ENCODE assay signal across 18 mouse cellular contexts in the genomic region with DNA sequence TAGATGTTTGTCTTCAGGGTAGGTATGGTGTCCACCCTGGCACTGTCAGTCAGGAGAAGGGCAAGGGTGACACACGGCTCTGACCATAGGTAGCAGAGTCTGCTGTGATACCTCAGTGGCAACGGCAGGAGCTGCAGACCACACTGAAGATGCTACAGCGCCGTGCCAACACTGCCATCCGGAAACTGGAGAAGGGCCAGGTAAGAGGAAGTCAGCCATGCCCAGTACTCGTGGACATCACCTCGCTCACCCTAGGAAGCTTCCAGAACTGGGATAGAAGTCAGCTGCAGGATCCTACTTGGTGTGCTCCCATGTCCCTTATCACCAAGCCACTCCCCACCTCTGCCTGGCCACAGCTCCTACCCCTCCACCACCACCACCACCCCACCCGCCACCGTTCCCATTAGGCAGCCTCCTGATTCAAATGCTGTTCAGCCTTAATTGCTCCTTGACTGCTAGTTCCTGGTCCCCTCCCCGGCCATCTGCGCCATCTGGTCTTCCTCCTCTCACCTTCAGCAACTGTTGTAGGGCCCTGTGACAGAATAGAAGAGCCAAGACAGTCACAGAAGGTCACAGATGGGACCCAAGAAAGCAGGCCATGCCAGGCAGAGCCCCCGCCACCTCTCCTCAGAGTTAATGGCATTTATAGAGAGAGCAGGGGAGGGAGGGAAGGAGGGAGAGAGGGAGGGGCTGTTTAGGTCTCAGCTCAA. TPM values are rescaled to one million over a fixed set of nuclear protein-coding genes. Genes with fewer than 3 reads are reported as not detected.
DNase-seq lines count a peak whose midpoint lies in the region; ATAC-seq and TF ChIP-seq lines count a peak whose summit lies in the region.
"Had no signal": no experiment of that assay in that cellular context is flagged by ENCODE, and none has a peak within 500 bp of the region (broad histone marks: within the 10 kb centered on the region; RNA-seq: fewer than 3 reads in every experiment).

No protein-coding gene starts in this region.

- H3K9me3 ChIP-seq in hindbrain, embryonic 12.5 days (replicated peaks), result no peaks in the 10 kb centered on the region
- H3K9me3 ChIP-seq in hindbrain, embryonic 11.5 days (ENCODE audit: control insufficient read depth, low read length), result no peaks in the 10 kb centered on the region
- H3K9me3 ChIP-seq in hindbrain, embryonic 15.5 days, result no peaks in the 10 kb centered on the region
- H3K9me3 ChIP-seq: forebrain, embryonic 15.5 days; limb, embryonic 13.5 days had no signal

- H3K27ac ChIP-seq in hindbrain, embryonic 12.5 days, result 0 out of 2 replicates have a peak overlapping the region, but pooled peaks have one; percentile 9
- no peak overlapping the region for H3K27ac ChIP-seq in hindbrain, embryonic 11.5 days (ENCODE audit: low read depth, low read length)
- peak overlapping the region; percentile 62 for H3K27ac ChIP-seq in hindbrain, embryonic 15.5 days (replicated peaks)
- H3K27ac ChIP-seq: forebrain, embryonic 15.5 days; limb, embryonic 13.5 days; liver, embryonic 14.5 days; stomach, postnatal 0 days had no signal

- no peak overlapping the region for H3K9ac ChIP-seq in hindbrain, embryonic 12.5 days
- no peak overlapping the region for H3K9ac ChIP-seq in hindbrain, embryonic 11.5 days (ENCODE audit: low read depth, low read length)
- no peak overlapping the region for H3K9ac ChIP-seq in hindbrain, embryonic 15.5 days
- H3K9ac ChIP-seq: forebrain, embryonic 15.5 days; limb, embryonic 13.5 days; liver, embryonic 14.5 days had no signal

- TF ChIP-seq CTCF in brain, embryonic 14.5 days (IDR thresholded peaks at IDR 0.05; ENCODE audit: borderline replicate concordance, extremely low read depth, insufficient read depth, insufficient read length), result no peak

- peaks cover 19% of the 10 kb centered on the region for H3K4me1 ChIP-seq in hindbrain, embryonic 12.5 days
- no peaks in the 10 kb centered on the region for H3K4me1 ChIP-seq in hindbrain, embryonic 11.5 days (replicated peaks; ENCODE audit: control insufficient read depth, insufficient read depth, low read length)
- H3K4me1 ChIP-seq in hindbrain, embryonic 15.5 days (replicated peaks), result peaks cover 21% of the 10 kb centered on the region

- WGBS in hindbrain, embryonic 12.5 days, result 85% methylated on average over 12 of the region's 12 CpGs
- 86% methylated on average over 12 of the region's 12 CpGs for WGBS in hindbrain, embryonic 11.5 days
- WGBS in hindbrain, embryonic 15.5 days, result 79% methylated on average over 12 of the region's 12 CpGs

- H3K4me2 ChIP-seq in hindbrain, embryonic 12.5 days (replicated peaks), result no peak overlapping the region
- H3K4me2 ChIP-seq in hindbrain, embryonic 11.5 days (replicated peaks; ENCODE audit: low read depth, low read length), result no peak overlapping the region
- no peak overlapping the region for H3K4me2 ChIP-seq in hindbrain, embryonic 15.5 days
- H3K4me2 ChIP-seq: forebrain, embryonic 15.5 days; limb, embryonic 13.5 days had no signal

- H3K27me3 ChIP-seq in hindbrain, embryonic 12.5 days, result peaks cover 4% of the 10 kb centered on the region; the same call in 1 of the 2 replicates
- H3K27me3 ChIP-seq in hindbrain, embryonic 11.5 days (ENCODE audit: control insufficient read depth, insufficient read depth, low read length), result no peaks in the 10 kb centered on the region; the same call in none of the 2 replicates
- no peaks in the 10 kb centered on the region for H3K27me3 ChIP-seq in hindbrain, embryonic 15.5 days
- H3K27me3 ChIP-seq: forebrain, embryonic 15.5 days had no signal

- no peak overlapping the region for H3K4me3 ChIP-seq in hindbrain, embryonic 12.5 days
- no peak overlapping the region for H3K4me3 ChIP-seq in hindbrain, embryonic 11.5 days (ENCODE audit: low read depth, low read length)
- H3K4me3 ChIP-seq in hindbrain, embryonic 15.5 days, result no peak overlapping the region
- H3K4me3 ChIP-seq: forebrain, embryonic 15.5 days; limb, embryonic 13.5 days had no signal

- DNase-seq in hindbrain, embryonic 11.5 days (ENCODE audit: low spot score), result no peak
- DNase-seq in brain, embryonic 14.5 days (ENCODE audit: low read depth), result peak; percentile 74
- DNase-seq in cerebellum, adult 8-10 months, result peak; percentile 83
- DNase-seq in spleen, adult 18-20 months, result no peak
- DNase-seq: adrenal gland, postnatal 14 days; B cell, adult 2 months; heart, postnatal 4 days; midbrain, embryonic 14.5 days; right cerebral cortex, postnatal 25 days had no signal

- no peak for TF ChIP-seq POLR2A in brain, embryonic 14.5 days (IDR thresholded peaks at IDR 0.05; ENCODE audit: borderline replicate concordance, extremely low read depth, insufficient read depth, insufficient read length, poor library complexity, severe bottlenecking)

- no peak for ATAC-seq in hindbrain, embryonic 12.5 days (ENCODE audit: low FRiP score)
- ATAC-seq in hindbrain, embryonic 11.5 days (ENCODE audit: low FRiP score), result no peak
- no peak for ATAC-seq in hindbrain, embryonic 15.5 days (ENCODE audit: low FRiP score, low read depth)
- no peak for ATAC-seq in monocyte, adult 5-6 weeks (replicated peaks; ENCODE audit: insufficient number of reproducible peaks, low FRiP score, low TSS enrichment, poor library complexity, severe bottlenecking)
- ATAC-seq: forebrain, embryonic 15.5 days; intestine, postnatal 0 days had no signal

- peaks cover 35% of the 10 kb centered on the region for H3K36me3 ChIP-seq in hindbrain, embryonic 12.5 days
- 0 out of 2 replicates have a peak, but pooled peaks cover 3% of the 10 kb centered on the region for H3K36me3 ChIP-seq in hindbrain, embryonic 11.5 days (ENCODE audit: control insufficient read depth, insufficient read depth, low read length)
- H3K36me3 ChIP-seq in hindbrain, embryonic 15.5 days, result no peaks in the 10 kb centered on the region
- H3K36me3 ChIP-seq: forebrain, embryonic 15.5 days had no signal

RNA-seq across cellular contexts. Expression of a gene that starts 4.3 kb away (rescaled TPM):
- 2.3 and 3.2 TPM in 2 replicates for polyA plus RNA-seq in hindbrain, embryonic 12.5 days (2016; fragmentation: Nextera tagmentation; extraction: Ambion mirVana)
- polyA plus RNA-seq in hindbrain, embryonic 11.5 days (2014; fragmentation: Nextera tagmentation; extraction: Ambion mirVana), result 2.0 and 2.5 TPM in 2 replicates
- polyA plus RNA-seq in brain, embryonic 14.5 days (2012; rRNA removed), result 0.40 and 0.92 TPM in 2 replicates
- polyA plus RNA-seq in hindbrain, embryonic 15.5 days (2015; fragmentation: Nextera tagmentation; extraction: Ambion mirVana), result 4.3 and 5.2 TPM in 2 replicates
- not detected in 3 replicates for total RNA-seq in monocyte, adult 5-6 weeks (2017)
- total RNA-seq: adrenal gland, postnatal 14 days; granulocyte monocyte progenitor cell, adult 5-6 weeks; heart, postnatal 4 days had no signal
- polyA plus RNA-seq: intestine, postnatal 0 days; liver, embryonic 14.5 days had no signal

RNA-seq across cellular contexts. Expression of a gene that starts 12.3 kb away (rescaled TPM):
- 23.0 and 23.4 TPM in 2 replicates for polyA plus RNA-seq in hindbrain, embryonic 12.5 days (2016; fragmentation: Nextera tagmentation; extraction: Ambion mirVana)
- polyA plus RNA-seq in hindbrain, embryonic 11.5 days (2014; fragmentation: Nextera tagmentation; extraction: Ambion mirVana), result 13.0 and 14.5 TPM in 2 replicates
- 21.0 and 23.3 TPM in 2 replicates for polyA plus RNA-seq in brain, embryonic 14.5 days (2012; rRNA removed)
- polyA plus RNA-seq in hindbrain, embryonic 15.5 days (2015; fragmentation: Nextera tagmentation; extraction: Ambion mirVana), result 19.4 and 19.9 TPM in 2 replicates
- 3.1 to 5.3 TPM (median 4.3 TPM) in 3 replicates for total RNA-seq in monocyte, adult 5-6 weeks (2017)

RNA-seq across cellular contexts. Expression of a gene that starts 30.6 kb away (rescaled TPM):
- polyA plus RNA-seq in hindbrain, embryonic 12.5 days (2016; fragmentation: Nextera tagmentation; extraction: Ambion mirVana), result 12.3 and 13.0 TPM in 2 replicates
- 4.7 and 5.6 TPM in 2 replicates for polyA plus RNA-seq in hindbrain, embryonic 11.5 days (2014; fragmentation: Nextera tagmentation; extraction: Ambion mirVana)
- polyA plus RNA-seq in brain, embryonic 14.5 days (2012; rRNA removed), result 33.3 and 46.5 TPM in 2 replicates
- polyA plus RNA-seq in hindbrain, embryonic 15.5 days (2015; fragmentation: Nextera tagmentation; extraction: Ambion mirVana), result 27.4 and 31.9 TPM in 2 replicates
- total RNA-seq in monocyte, adult 5-6 weeks (2017), result 0.10 to 0.32 TPM in 2 of 3 replicates, not detected in the other
- total RNA-seq: granulocyte monocyte progenitor cell, adult 5-6 weeks had no signal

RNA-seq across cellular contexts. Expression of a gene that starts 36.6 kb away (rescaled TPM):
- polyA plus RNA-seq in hindbrain, embryonic 12.5 days (2016; fragmentation: Nextera tagmentation; extraction: Ambion mirVana), result 7.0 and 7.7 TPM in 2 replicates
- polyA plus RNA-seq in hindbrain, embryonic 11.5 days (2014; fragmentation: Nextera tagmentation; extraction: Ambion mirVana), result 5.6 and 9.0 TPM in 2 replicates
- 2.8 and 3.4 TPM in 2 replicates for polyA plus RNA-seq in brain, embryonic 14.5 days (2012; rRNA removed)
- 4.8 and 6.4 TPM in 2 replicates for polyA plus RNA-seq in hindbrain, embryonic 15.5 days (2015; fragmentation: Nextera tagmentation; extraction: Ambion mirVana)
- 55.6 to 60.0 TPM (median 55.9 TPM) in 3 replicates for total RNA-seq in monocyte, adult 5-6 weeks (2017)

RNA-seq across cellular contexts. Expression of a gene that starts 43.7 kb away (rescaled TPM):
- 0.62 and 1.4 TPM in 2 replicates for polyA plus RNA-seq in hindbrain, embryonic 12.5 days (2016; fragmentation: Nextera tagmentation; extraction: Ambion mirVana)
- 0.61 and 0.85 TPM in 2 replicates for polyA plus RNA-seq in hindbrain, embryonic 11.5 days (2014; fragmentation: Nextera tagmentation; extraction: Ambion mirVana)
- 0.97 and 1.3 TPM in 2 replicates for polyA plus RNA-seq in brain, embryonic 14.5 days (2012; rRNA removed)
- 1.8 and 2.2 TPM in 2 replicates for polyA plus RNA-seq in hindbrain, embryonic 15.5 days (2015; fragmentation: Nextera tagmentation; extraction: Ambion mirVana)
- total RNA-seq in monocyte, adult 5-6 weeks (2017), result not detected in 3 replicates
- total RNA-seq: adrenal gland, postnatal 14 days had no signal

Comparison
In these comparisons a context has a peak if more than half of its experiments do, and no peak if none do; other contexts are left out.
1. DNase-seq: peak in brain, embryonic 14.5 days (single experiment) and cerebellum, adult 8-10 months (single experiment); none in hindbrain, embryonic 11.5 days (single experiment) and spleen, adult 18-20 months (0 of 2).